Mouse (Mus musculus) Patski (cell line): Measurements from ENCODE around the gene Nudt9. TPM values are rescaled to one million over a fixed set of nuclear protein-coding genes. Genes with fewer than 3 reads are reported as not detected.
"Not testable (repeated sequence)": the region's sequence is repeated elsewhere in the genome, so short reads cannot be mapped to it uniquely, and the experiment has no call there.

Source experiments
- ATAC-seq: fragments of 100-300 bp; one replicate; pipeline ENCODE4 v1.8.0; 2021
- CTCF ChIA-PET: fragments of 350-600 bp; sonication (Branson Sonifier 250); formaldehyde crosslinking; loops from one replicate; lab custom pipeline; 2022; ENCODE audit warnings: inconsistent platforms; lab: Charles Lee
- POLR2A ChIA-PET: fragments of 350-600 bp; sonication (Branson Sonifier 250); formaldehyde crosslinking; loops from one replicate; lab custom pipeline; 2022; ENCODE audit warnings: antibody characterized with exemption, inconsistent platforms; lab: Charles Lee
- DNase-seq: peaks from one replicate; pipeline ENCODE4 v3.0.0-alpha.2; 2011; ENCODE audit warnings: low read depth, low spot score
- H3K27me3 ChIP-seq: fragments of 371-371 bp; one replicate; pipeline ENCODE4 v1.5.1; 2021
- CTCF ChIP-seq: fragments of 100-300 bp; IDR thresholded peaks from one replicate; pipeline ENCODE4 v1.5.1; 2021
- in situ Hi-C: fragments of 300-500 bp; cut with MboI; formaldehyde crosslinking; loops from 3 replicates; pipeline ENCODE4 v1.11.1; 2018; ENCODE audit warnings: low pct_unique_long_range_greater_than_20kb, mixed read lengths
- polyA plus RNA-seq: library from polyadenylated mRNA; unstranded; gene quantifications from one replicate; pipeline ENCODE4 v1.2.3, GENCODE M21; 2021

The Nudt9 gene
- polyA plus RNA-seq, 1 experiment from 2014 or later = 52.3 TPM

DNA sequence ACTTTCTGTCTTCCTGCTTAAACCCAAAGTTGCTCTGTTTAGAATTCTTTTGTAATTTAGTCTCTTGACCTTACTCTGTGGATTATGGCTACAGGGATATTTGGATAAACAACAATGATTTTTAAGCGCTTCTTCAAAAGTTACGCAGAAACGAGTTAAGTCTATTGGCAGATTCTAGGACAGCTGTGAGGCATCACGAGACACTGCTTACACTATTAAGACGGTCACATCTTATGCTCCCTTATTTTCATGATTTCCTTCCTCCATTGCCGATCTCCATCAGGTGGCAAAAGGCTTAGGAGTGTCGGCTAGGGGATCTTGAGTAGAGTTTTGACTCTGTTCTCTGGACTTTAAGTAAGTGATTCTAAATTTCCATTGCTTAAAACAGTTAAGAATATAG, 35.8 kb upstream of the Nudt9 start:
- DNase-seq (no peak), ATAC-seq (no peak)
- ChIA-PET CTCF (interaction anchor here (1.0 to 3.7 kb wide), 2 partner anchors 10 to 64 kb away, joined by 3 to 20 read pairs; no protein-coding TSS in a partner anchor), POLR2A (no interaction called here)
- in situ Hi-C loops = no loop called here
- no peaks in the 10 kb centered on the region for H3K27me3 ChIP-seq
- TF ChIP-seq CTCF = no peak

GRCm38 (mm10) chr5:104011419-104011818, 34.7 kb upstream of the Nudt9 start:
- no peak for ATAC-seq
- POLR2A ChIA-PET = interaction anchor here (0.7 kb wide), 1 partner anchor 19 kb away, joined by 3 read pairs; no protein-coding TSS in a partner anchor
- DNase-seq = no peak
- CTCF ChIA-PET = interaction anchor here (1.0 to 3.7 kb wide), 3 partner anchors 11 to 63 kb away, joined by 3 to 20 read pairs (median 3); no protein-coding TSS in a partner anchor
- TF ChIP-seq CTCF = no peak
- in situ Hi-C loops = no loop called here
- no peaks in the 10 kb centered on the region for H3K27me3 ChIP-seq

DNA sequence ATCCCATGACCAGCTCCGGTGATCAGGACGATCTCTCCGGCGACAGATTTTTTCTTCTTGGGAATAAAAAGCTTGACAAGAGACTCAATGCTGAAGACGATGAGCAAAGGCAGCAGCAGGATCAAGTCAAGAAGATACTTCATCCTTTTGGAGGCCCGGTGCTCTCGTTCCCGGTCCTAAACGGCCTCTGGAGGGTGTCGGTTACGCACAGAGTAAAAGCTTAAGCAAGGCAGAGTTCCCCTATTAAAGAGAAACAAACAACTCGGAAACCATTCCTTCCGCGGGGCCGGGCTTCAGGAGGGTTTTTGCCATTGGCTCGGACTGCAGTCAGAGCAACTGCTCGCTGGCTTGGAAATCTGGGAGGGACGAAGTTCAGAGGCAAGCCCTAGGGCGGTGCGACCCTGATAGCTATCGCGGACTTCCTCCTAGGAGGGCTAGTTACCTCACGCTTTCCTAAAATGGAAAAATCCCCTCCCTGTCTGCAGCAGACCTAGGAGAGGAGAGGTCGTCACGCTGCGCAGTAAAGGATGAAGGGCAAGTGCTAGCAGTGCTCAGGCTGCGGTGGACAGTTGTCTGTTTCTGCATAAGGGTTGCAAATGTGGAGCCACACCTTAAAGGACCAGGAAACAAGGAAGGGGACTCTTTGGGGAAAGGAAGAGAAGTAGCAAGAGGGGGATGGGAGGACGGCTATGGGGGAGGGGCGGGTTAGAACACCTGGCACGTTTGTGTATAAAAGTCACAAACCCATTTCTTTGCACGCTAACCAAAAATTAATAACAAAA, 24.3 kb upstream of the Nudt9 start, which contains the start of gene Hsd17b11:
Gene Hsd17b11 (minus strand): TSS at position 323 of the 782 bp plus-strand sequence.
- in situ Hi-C loops = no loop called here
- H3K27me3 ChIP-seq = peaks cover 11% of the 10 kb centered on the region
- ChIA-PET CTCF (interaction anchor here (0.9 to 2.8 kb wide), 7 partner anchors 11 to 39 kb away, joined by 3 to 12 read pairs (median 4); no protein-coding TSS in a partner anchor), POLR2A (interaction anchor here (0.5 kb wide), 1 partner anchor 361 kb away, joined by 3 read pairs; no protein-coding TSS in a partner anchor)
- no peak for TF ChIP-seq CTCF
- ATAC-seq = peak; percentile 88
- DNase-seq = no peak

DNA sequence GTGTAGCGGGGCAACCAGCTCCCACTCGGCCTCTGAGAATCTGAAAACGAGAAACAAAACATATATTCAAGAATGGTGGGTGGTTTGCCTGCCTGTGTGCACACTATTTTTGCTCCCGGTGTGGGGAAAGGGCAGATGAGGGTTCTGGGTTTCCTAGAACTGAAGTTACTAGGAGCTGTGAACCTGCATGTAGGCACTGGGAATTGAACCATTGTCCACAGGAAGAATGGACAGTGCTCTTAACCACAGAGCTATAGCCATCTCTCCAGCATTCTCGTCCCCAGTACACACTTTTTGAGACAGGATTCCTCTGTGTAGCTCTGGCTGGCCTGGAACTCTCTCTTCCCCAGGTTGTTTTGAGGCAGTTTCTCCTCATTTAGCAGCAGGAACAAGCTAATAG, 23.5 kb upstream of the Nudt9 start:
- in situ Hi-C loops = no loop called here
- TF ChIP-seq CTCF = no peak
- CTCF ChIA-PET = interaction anchor here (1.0 to 2.8 kb wide), 4 partner anchors 10 to 24 kb away, joined by 3 to 12 read pairs (median 4); no protein-coding TSS in a partner anchor
- DNase-seq (no peak), ATAC-seq (no peak)
- peaks cover 12% of the 10 kb centered on the region for H3K27me3 ChIP-seq
- POLR2A ChIA-PET = no interaction called here

- H3K27me3 ChIP-seq = peaks cover 17% of the 10 kb centered on the region
- ATAC-seq = no peak
- in situ Hi-C loops = no loop called here
- no peak for TF ChIP-seq CTCF
- ChIA-PET CTCF (interaction anchor here (0.7 to 2.8 kb wide), 7 partner anchors 9 to 133 kb away, joined by 3 to 12 read pairs (median 3); no protein-coding TSS in a partner anchor), POLR2A (no interaction called here)
- no peak for DNase-seq
Observed at GRCm38 (mm10) chr5:104023289-104024020, 22.7 kb upstream of the Nudt9 start.

DNA sequence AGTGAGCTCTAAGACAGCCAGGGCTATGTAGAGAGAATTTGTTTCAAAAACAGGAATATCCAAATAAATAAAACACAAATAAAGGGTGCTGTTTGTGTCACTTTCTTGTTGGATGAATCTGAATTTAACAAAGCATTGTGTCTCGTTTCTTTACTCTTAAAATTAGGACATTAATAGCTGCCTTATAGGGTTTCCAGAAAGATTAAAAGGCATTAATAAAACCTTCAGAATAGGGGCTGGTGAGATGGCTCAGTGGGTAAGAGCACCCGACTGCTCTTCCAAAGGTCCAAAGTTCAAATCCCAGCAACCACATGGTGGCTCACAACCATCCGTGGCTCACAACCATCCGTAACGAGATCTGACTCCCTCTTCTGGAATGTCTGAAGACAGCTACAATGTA, 21.9 kb upstream of the Nudt9 start:
- ATAC-seq, POLR2A ChIA-PET, DNase-seq, in situ Hi-C loops: not testable (repeated sequence)
- CTCF ChIA-PET = interaction anchor here (0.7 to 1.1 kb wide), 2 partner anchors 13 to 24 kb away, joined by 3 read pairs; no protein-coding TSS in a partner anchor
- peaks cover 19% of the 10 kb centered on the region for H3K27me3 ChIP-seq

GRCm38 (mm10) chr5:104024762-104025161, 21.3 kb upstream of the Nudt9 start:
- CTCF ChIA-PET = no interaction called here
- POLR2A ChIA-PET = no interaction called here
- DNase-seq (no peak), ATAC-seq (no peak)
- in situ Hi-C loops = no loop called here
- H3K27me3 ChIP-seq = peaks cover 24% of the 10 kb centered on the region
- no peak for TF ChIP-seq CTCF

- ChIA-PET POLR2A (no interaction called here), CTCF (no interaction called here)
- H3K27me3 ChIP-seq = peaks cover 28% of the 10 kb centered on the region
- TF ChIP-seq CTCF = no peak
- in situ Hi-C loops = no loop called here
- ATAC-seq (no peak), DNase-seq (no peak)
Observed at GRCm38 (mm10) chr5:104025245-104025854, 20.8 kb upstream of the Nudt9 start.

DNA sequence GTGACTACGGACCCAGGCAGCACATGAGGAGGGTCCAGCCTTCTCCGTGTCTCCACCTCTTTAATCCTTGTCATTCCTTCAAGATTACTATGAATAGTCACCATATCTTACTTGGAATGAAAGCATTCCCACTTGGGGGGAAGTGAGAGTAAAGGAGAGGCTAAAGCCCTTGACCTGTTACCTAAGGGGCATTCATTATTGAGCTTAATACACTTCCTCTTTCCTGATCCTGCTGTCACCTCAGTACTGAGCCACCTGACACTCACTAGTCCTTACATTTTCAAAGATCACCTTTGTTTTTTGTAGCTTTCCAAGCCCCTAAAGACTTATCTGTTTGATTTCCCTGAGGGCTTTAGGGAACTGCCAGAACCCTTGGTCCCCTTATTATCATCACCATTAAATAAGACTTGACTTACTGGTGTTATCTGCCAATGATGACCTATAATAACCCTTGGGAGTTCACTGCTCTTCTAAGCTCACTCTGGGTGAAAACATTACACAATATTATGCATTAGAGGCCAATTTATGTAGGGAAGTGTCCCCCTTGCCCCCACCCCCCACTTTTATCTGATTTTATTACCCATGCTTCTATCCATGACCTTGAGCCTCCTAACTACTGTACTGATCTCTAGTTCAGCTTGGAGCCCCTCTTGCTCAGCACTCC, 13.5 kb upstream of the Nudt9 start:
- DNase-seq = no peak
- ChIA-PET POLR2A (no interaction called here), CTCF (interaction anchor here (0.7 to 1.3 kb wide), 4 partner anchors 10 to 214 kb away, joined by 3 read pairs; no protein-coding TSS in a partner anchor)
- no peak for TF ChIP-seq CTCF
- ATAC-seq = no peak
- in situ Hi-C loops = no loop called here
- peaks cover 16% of the 10 kb centered on the region for H3K27me3 ChIP-seq
